Mouse (Mus musculus) forebrain, embryonic 14.5 days (tissue): Measurements from ENCODE around the gene Kcnb1. TPM values are rescaled to one million over a fixed set of nuclear protein-coding genes. Genes with fewer than 3 reads are reported as not detected.

Experiments used
- ATAC-seq: fragments of 200-750 bp; cut with Nextera tagmentation; 2 replicates; pipeline ENCODE4 v1.8.0; 2017; ENCODE audit warnings: mild to moderate bottlenecking, moderate library complexity
- DNase-seq: peaks from one replicate; pipeline ENCODE4 v3.0.0-alpha.2; 2015; ENCODE audit warnings: low spot score
- H3K27ac ChIP-seq: fragments of 300-500 bp; sonication (generic); 2 replicates; pipeline ENCODE4 v1.5.1; 2014; ENCODE audit warnings: low read depth, mild to moderate bottlenecking, control low read depth, low read length, moderate library complexity
- H3K27me3 ChIP-seq: fragments of 300-500 bp; sonication (generic); replicated peaks from 2 replicates; pipeline ENCODE4 v1.6.1; 2014; ENCODE audit warnings: low read length, control low read depth, mixed read lengths; ENCODE audit not compliant: control insufficient read depth, insufficient read depth
- H3K36me3 ChIP-seq: fragments of 300-500 bp; sonication (generic); 2 replicates; pipeline ENCODE4 v1.6.1; 2014; ENCODE audit warnings: low read length, control low read depth; ENCODE audit not compliant: control insufficient read depth, insufficient read depth
- H3K4me1 ChIP-seq: fragments of 300-500 bp; sonication (generic); 2 replicates; pipeline ENCODE4 v1.6.1; 2014; ENCODE audit warnings: antibody characterized with exemption, low read length, control low read depth; ENCODE audit not compliant: control insufficient read depth, insufficient read depth
- H3K4me2 ChIP-seq: fragments of 300-500 bp; sonication (generic); 2 replicates; pipeline ENCODE4 v1.6.1; 2014; ENCODE audit warnings: mild to moderate bottlenecking, control low read depth, low read length
- H3K4me3 ChIP-seq: fragments of 300-500 bp; sonication (generic); 2 replicates; pipeline ENCODE4 v1.5.1; 2014; ENCODE audit warnings: low read depth, low read length, control low read depth
- H3K9ac ChIP-seq: fragments of 300-500 bp; sonication (generic); 2 replicates; pipeline ENCODE4 v1.6.1; 2014; ENCODE audit warnings: mild to moderate bottlenecking, low read length, control low read depth, moderate library complexity
- H3K9me3 ChIP-seq: fragments of 300-500 bp; sonication (generic); replicated peaks from 2 replicates; pipeline ENCODE4 v1.6.1; 2016; ENCODE audit warnings: low read length, control low read depth, mixed read lengths; ENCODE audit not compliant: control insufficient read depth
- WGBS: fragments of 180-500 bp; shearing (Covaris S2); extraction: QIAGEN DNeasy Blood & Tissue Kit; methylation state at CpG from one replicate; pipeline ENCODE4 v1.1.7; 2014; 5-methylcytosine and 5-hydroxymethylcytosine counted together
- polyA plus RNA-seq: library from polyadenylated mRNA; unstranded; fragments of >200 nt; fragmentation: Nextera tagmentation; extraction: Ambion mirVana; gene quantifications from 2 replicates; pipeline ENCODE4 v1.2.1, GENCODE M21; 2014

The Kcnb1 gene
- polyA plus RNA-seq, 1 experiment from 2014 or later: 1.6 TPM

GRCm38 (mm10) chr2:167070341-167070740 is 119.6 kb downstream of the Kcnb1 start:
- Histone ChIP-seq H3K27me3 (no peaks in the 10 kb centered on the region), H3K9me3 (no peaks in the 10 kb centered on the region), H3K27ac (no peak overlapping the region), H3K9ac (no peak overlapping the region), H3K36me3 (peaks cover 15% of the 10 kb centered on the region), H3K4me1 (peaks cover 4% of the 10 kb centered on the region), H3K4me2 (no peak overlapping the region), H3K4me3 (no peak overlapping the region)
- DNase-seq (peak; percentile 32), ATAC-seq (no peak)
- WGBS: 59% methylated on average over 6 of the region's 6 CpGs

- 51% methylated on average over 6 of the region's 6 CpGs for WGBS
- Histone ChIP-seq H3K4me1 (peaks cover 13% of the 10 kb centered on the region), H3K9me3 (no peaks in the 10 kb centered on the region), H3K27me3 (no peaks in the 10 kb centered on the region), H3K9ac (no peak overlapping the region), H3K27ac (no peak overlapping the region), H3K4me2 (no peak overlapping the region), H3K4me3 (no peak overlapping the region), H3K36me3 (peaks cover 23% of the 10 kb centered on the region)
- ATAC-seq (no peak), DNase-seq (no peak)
Observed at GRCm38 (mm10) chr2:167067575-167067974, 122.4 kb downstream of the Kcnb1 start.

- ATAC-seq: no peak
- H3K4me3 ChIP-seq: no peak overlapping the region
- no peak overlapping the region for H3K9ac ChIP-seq
- no peak overlapping the region for H3K27ac ChIP-seq
- no peak for DNase-seq
- H3K27me3 ChIP-seq: no peaks in the 10 kb centered on the region
- H3K4me2 ChIP-seq: no peak overlapping the region
- H3K4me1 ChIP-seq: peaks cover 14% of the 10 kb centered on the region
- peaks cover 23% of the 10 kb centered on the region for H3K36me3 ChIP-seq
- WGBS: 27% methylated on average over 6 of the region's 6 CpGs
- no peaks in the 10 kb centered on the region for H3K9me3 ChIP-seq
Observed at GRCm38 (mm10) chr2:167066528-167067516, 123.1 kb downstream of the Kcnb1 start.

GRCm38 (mm10) chr2:167066031-167066430 is 123.9 kb downstream of the Kcnb1 start:
- H3K9ac ChIP-seq: no peak overlapping the region; the same call in 1 of the 2 replicates
- DNase-seq: no peak
- H3K27ac ChIP-seq: no peak overlapping the region
- H3K27me3 ChIP-seq: no peaks in the 10 kb centered on the region
- peaks cover 20% of the 10 kb centered on the region for H3K4me1 ChIP-seq
- WGBS: 57% methylated on average over 1 of the region's 1 CpGs
- H3K4me2 ChIP-seq: no peak overlapping the region
- no peaks in the 10 kb centered on the region for H3K9me3 ChIP-seq
- H3K36me3 ChIP-seq: peaks cover 23% of the 10 kb centered on the region
- no peak overlapping the region for H3K4me3 ChIP-seq
- no peak for ATAC-seq

DNA sequence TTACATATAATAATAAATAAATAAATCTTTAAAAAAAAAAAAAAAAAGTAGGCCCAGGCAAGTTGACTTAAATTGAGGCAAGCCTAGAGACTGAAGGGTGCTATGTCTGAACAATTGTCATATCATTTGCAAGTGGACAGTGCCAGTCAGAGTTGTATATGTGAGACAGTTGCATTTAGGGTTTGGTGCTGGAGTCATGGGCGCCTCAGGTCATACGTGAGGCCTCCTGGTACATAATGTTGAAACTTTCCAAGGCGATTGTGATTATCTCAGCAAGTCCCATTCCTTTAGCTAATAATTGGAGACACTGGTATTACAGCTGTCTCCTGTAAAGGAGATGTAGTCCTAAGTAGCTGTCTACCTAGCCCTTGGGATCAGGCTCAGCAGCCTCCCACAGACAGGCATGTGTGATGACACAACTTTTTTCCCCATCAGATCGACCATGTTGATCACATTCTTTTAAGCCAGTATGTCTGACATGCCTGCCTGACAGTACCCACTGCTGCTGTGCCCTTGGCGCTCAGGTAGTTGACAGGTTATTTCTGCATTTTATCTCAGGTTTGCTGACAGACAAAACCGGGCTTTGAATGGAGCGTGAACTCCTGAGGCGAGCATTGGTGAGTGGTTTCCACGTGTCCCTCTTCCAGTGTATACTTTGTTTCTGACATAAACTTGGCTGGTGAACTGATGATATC is 125.2 kb downstream of the Kcnb1 start:
- Histone ChIP-seq H3K4me1 (peaks cover 18% of the 10 kb centered on the region), H3K9me3 (no peaks in the 10 kb centered on the region), H3K27ac (peak overlapping the region; percentile 5; the same call in 1 of the 2 replicates), H3K9ac (peak overlapping the region; percentile 92), H3K36me3 (peaks cover 23% of the 10 kb centered on the region), H3K4me2 (peak overlapping the region; percentile 74), H3K4me3 (peak overlapping the region; percentile 47), H3K27me3 (no peaks in the 10 kb centered on the region)
- DNase-seq (no peak), ATAC-seq (no peak)
- WGBS: 19% methylated on average over 9 of the region's 9 CpGs

GRCm38 (mm10) chr2:167063906-167064496 is 126.0 kb downstream of the Kcnb1 start:
- Histone ChIP-seq H3K9me3 (no peaks in the 10 kb centered on the region), H3K36me3 (peaks cover 23% of the 10 kb centered on the region), H3K4me2 (peak overlapping the region; percentile 74), H3K27ac (peak overlapping the region; percentile 90), H3K4me1 (peaks cover 18% of the 10 kb centered on the region), H3K4me3 (peak overlapping the region; percentile 47), H3K27me3 (no peaks in the 10 kb centered on the region), H3K9ac (peak overlapping the region; percentile 92)
- DNase-seq: peak; percentile 65
- no peak for ATAC-seq
- WGBS: 1% methylated on average over 7 of the region's 7 CpGs

- H3K36me3 ChIP-seq: peaks cover 30% of the 10 kb centered on the region
- peak within 1 kb of the TSS; percentile 74 for H3K4me2 ChIP-seq
- H3K9me3 ChIP-seq: no peaks in the 10 kb centered on the region
- H3K27ac ChIP-seq: peak within 1 kb of the TSS; percentile 90
- H3K9ac ChIP-seq: peak within 1 kb of the TSS; percentile 92
- whole genome bisulfite sequencing: under 1% methylated on average over 53 of the region's 57 CpGs
- DNase-seq (peak; percentile 97), ATAC-seq (peak; percentile 95)
- peaks cover 18% of the 10 kb centered on the region for H3K4me1 ChIP-seq
- no peaks in the 10 kb centered on the region for H3K27me3 ChIP-seq
- H3K4me3 ChIP-seq: peak within 1 kb of the TSS; percentile 47
Observed at GRCm38 (mm10) chr2:167062965-167063880, 126.7 kb downstream of the Kcnb1 start, which contains the start of gene Znfx1. Gene Znfx1, minus strand, starts transcription at chr2:167063015.

DNA sequence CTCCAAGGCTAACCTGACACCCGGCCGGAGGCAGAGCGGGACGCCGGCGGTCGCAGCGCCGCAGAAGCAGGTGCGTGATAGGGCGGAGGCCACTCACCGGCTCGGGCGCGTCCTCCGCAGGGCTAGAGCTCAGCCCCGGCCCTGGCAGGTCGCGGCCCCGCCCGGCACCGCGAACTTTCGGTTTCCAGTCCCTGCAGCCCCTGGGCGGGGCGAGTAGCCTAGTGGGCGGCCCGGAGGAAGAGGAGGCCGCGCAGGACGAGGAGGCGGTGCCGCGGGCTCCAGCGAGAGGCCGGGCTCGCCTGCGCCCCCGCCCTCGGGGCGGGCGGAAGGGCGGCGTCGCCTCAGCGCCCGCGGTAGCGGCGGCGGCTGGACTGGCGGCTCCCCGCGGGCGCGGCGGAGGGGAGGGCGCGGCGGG is 127.5 kb downstream of the Kcnb1 start:
- peak overlapping the region; percentile 92 for H3K9ac ChIP-seq
- H3K4me2 ChIP-seq: peak overlapping the region; percentile 67
- peaks cover 37% of the 10 kb centered on the region for H3K36me3 ChIP-seq
- H3K27ac ChIP-seq: peak overlapping the region; percentile 90
- H3K4me3 ChIP-seq: peak overlapping the region; percentile 47
- H3K4me1 ChIP-seq: peaks cover 18% of the 10 kb centered on the region
- DNase-seq (peak; percentile 91), ATAC-seq (peak; percentile 90)
- H3K9me3 ChIP-seq: no peaks in the 10 kb centered on the region
- H3K27me3 ChIP-seq: no peaks in the 10 kb centered on the region
- 0% methylated on average over 33 of the region's 60 CpGs for WGBS
